Mouse (Mus musculus) neural tube, embryonic 13.5 days (tissue): ENCODE measurements around the gene Gm20662. TPM values are rescaled to one million over a fixed set of nuclear protein-coding genes. Genes with fewer than 3 reads are reported as not detected.
"Not testable (repeated sequence)": the region's sequence is repeated elsewhere in the genome, so short reads cannot be mapped to it uniquely, and the experiment has no call there.

Experiments used
- ATAC-seq: fragments of 200-750 bp; cut with Nextera tagmentation; 2 replicates; pipeline ENCODE4 v1.8.0; 2017; ENCODE audit warnings: low read depth, mild to moderate bottlenecking, moderate TSS enrichment, moderate library complexity
- H3K27ac ChIP-seq: fragments of 300-500 bp; sonication (generic); replicated peaks from 2 replicates; pipeline ENCODE4 v1.5.1; 2015; ENCODE audit warnings: moderate library complexity, mild to moderate bottlenecking, inconsistent platforms
- H3K27me3 ChIP-seq: fragments of 300-500 bp; sonication (generic); 2 replicates; pipeline ENCODE4 v1.6.1; 2015; ENCODE audit warnings: mild to moderate bottlenecking, inconsistent platforms
- H3K36me3 ChIP-seq: fragments of 300-500 bp; sonication (generic); 2 replicates; pipeline ENCODE4 v1.6.1; 2015; ENCODE audit warnings: mild to moderate bottlenecking, inconsistent platforms
- H3K4me1 ChIP-seq: fragments of 300-500 bp; sonication (generic); replicated peaks from 2 replicates; pipeline ENCODE4 v1.6.1; 2015; ENCODE audit warnings: inconsistent platforms
- H3K4me2 ChIP-seq: fragments of 300-500 bp; sonication (generic); 2 replicates; pipeline ENCODE4 v1.6.1; 2015; ENCODE audit warnings: inconsistent platforms, mild to moderate bottlenecking, moderate library complexity
- H3K4me3 ChIP-seq: fragments of 300-500 bp; sonication (generic); 2 replicates; pipeline ENCODE4 v1.5.1; 2015; ENCODE audit warnings: mild to moderate bottlenecking, inconsistent platforms
- H3K9ac ChIP-seq: fragments of 300-500 bp; sonication (generic); 2 replicates; pipeline ENCODE4 v1.6.1; 2015; ENCODE audit warnings: moderate library complexity, mild to moderate bottlenecking, inconsistent platforms
- H3K9me3 ChIP-seq: fragments of 300-500 bp; sonication (generic); 2 replicates; pipeline ENCODE4 v1.6.1; 2016; ENCODE audit warnings: inconsistent platforms
- WGBS: fragments of 180-500 bp; shearing (Covaris S2); methylation state at CpG from one replicate; pipeline ENCODE4 v1.1.7; 2015; 5-methylcytosine and 5-hydroxymethylcytosine counted together
- polyA plus RNA-seq: library from polyadenylated mRNA; unstranded; fragments of >200 nt; fragmentation: Nextera tagmentation; extraction: Ambion mirVana; gene quantifications from 2 replicates; pipeline ENCODE4 v1.2.1, GENCODE M21; 2015

Gene Gm20662
- polyA plus RNA-seq, 1 experiment from 2014 or later: not detected

DNA sequence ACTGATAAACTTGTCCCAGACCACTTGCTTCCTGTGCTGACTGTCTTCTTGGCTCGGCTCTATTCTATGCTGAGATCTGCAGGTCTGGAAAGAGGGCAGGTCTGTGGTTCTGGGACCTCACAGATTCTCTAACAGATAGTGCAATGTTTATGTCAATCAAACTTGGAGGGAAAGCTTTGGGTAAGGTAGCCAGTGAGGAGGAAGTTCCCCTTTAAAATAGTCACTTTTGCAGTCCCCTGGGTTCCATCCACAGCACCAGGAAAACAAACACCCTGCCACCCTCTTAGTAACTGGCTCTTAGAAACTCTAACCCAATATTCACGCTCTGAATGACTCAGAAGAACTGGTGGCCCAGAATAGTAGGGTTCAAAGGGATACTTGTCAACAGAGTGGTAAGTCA, 1.7 kb upstream of the Gm20662 start:
- no peak overlapping the region for H3K27ac ChIP-seq
- H3K36me3 ChIP-seq: no peaks in the 10 kb centered on the region
- no peaks in the 10 kb centered on the region for H3K9me3 ChIP-seq
- WGBS: 70% methylated on average over 2 of the region's 2 CpGs
- H3K4me3 ChIP-seq: no peak overlapping the region
- no peaks in the 10 kb centered on the region for H3K27me3 ChIP-seq
- no peak overlapping the region for H3K9ac ChIP-seq
- no peak overlapping the region for H3K4me2 ChIP-seq
- ATAC-seq: no peak
- H3K4me1 ChIP-seq: no peaks in the 10 kb centered on the region

- no peak for ATAC-seq
- no peaks in the 10 kb centered on the region for H3K9me3 ChIP-seq
- no peaks in the 10 kb centered on the region for H3K36me3 ChIP-seq
- H3K4me3 ChIP-seq: no peak overlapping the region
- no peak overlapping the region for H3K27ac ChIP-seq
- H3K4me2 ChIP-seq: no peak overlapping the region
- WGBS: 94% methylated on average over 21 of the region's 21 CpGs
- no peak overlapping the region for H3K9ac ChIP-seq
- no peaks in the 10 kb centered on the region for H3K27me3 ChIP-seq
- H3K4me1 ChIP-seq: no peaks in the 10 kb centered on the region
These were observed 636 bp upstream of the Gm20662 start for GRCm38 (mm10) chr9:107995513-107995912.

GRCm38 (mm10) chr9:108001922-108002770, 6.0 kb downstream of the Gm20662 start, which contains the start of gene Ip6k1:
Gene Ip6k1, plus strand, starts transcription at chr9:108002501.
- H3K4me2 ChIP-seq: peak within 1 kb of the TSS; percentile 90
- WGBS: under 1% methylated on average over 51 of the region's 51 CpGs
- peak; percentile 99 for ATAC-seq
- no peaks in the 10 kb centered on the region for H3K36me3 ChIP-seq
- H3K4me1 ChIP-seq: peaks cover 44% of the 10 kb centered on the region
- H3K9ac ChIP-seq: peak within 1 kb of the TSS; percentile 89
- no peaks in the 10 kb centered on the region for H3K9me3 ChIP-seq
- peak within 1 kb of the TSS; percentile 96 for H3K27ac ChIP-seq
- peak within 1 kb of the TSS; percentile 89 for H3K4me3 ChIP-seq
- H3K27me3 ChIP-seq: no peaks in the 10 kb centered on the region

DNA sequence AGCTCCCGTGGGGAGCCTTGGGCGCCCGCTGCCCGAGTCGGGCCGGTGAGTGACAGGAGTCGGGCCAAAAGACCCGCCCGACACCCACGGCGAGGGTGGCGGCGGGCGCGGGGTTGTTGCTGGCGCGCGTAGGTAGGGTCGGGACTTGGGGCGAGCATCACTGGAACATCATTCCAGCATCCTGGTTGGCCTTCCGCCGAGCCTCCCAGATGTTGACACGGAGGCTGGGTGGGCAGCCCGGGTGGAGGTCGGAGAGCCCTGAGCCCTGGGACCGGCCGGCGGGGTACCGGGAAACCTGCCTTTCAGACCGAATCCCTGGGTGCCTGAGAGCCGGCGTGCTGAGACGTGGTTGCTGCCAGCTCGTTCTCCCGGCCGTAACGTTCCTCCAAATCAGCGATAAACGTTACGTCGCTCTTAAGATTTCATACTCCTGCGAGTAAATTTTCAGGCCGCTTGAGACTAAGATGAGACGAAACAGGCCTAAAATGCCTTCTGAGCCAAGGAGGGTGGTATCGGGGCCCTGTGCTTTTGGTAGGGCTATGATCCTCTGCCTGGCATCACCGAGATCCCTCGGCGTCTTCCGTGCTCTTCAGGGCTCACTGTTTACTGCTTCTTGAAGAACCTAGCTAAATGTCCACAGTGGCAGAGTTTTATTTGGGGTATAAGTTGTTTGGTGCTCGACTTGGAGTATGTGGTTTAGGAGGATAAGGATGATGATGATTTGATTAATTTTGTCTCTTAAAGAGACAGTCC, 6.8 kb downstream of the Gm20662 start:
- peak overlapping the region; percentile 89 for H3K4me3 ChIP-seq
- H3K9ac ChIP-seq: peak overlapping the region; percentile 89
- no peaks in the 10 kb centered on the region for H3K9me3 ChIP-seq
- H3K4me1 ChIP-seq: peaks cover 47% of the 10 kb centered on the region
- H3K27ac ChIP-seq: peak overlapping the region; percentile 96
- no peaks in the 10 kb centered on the region for H3K27me3 ChIP-seq
- H3K36me3 ChIP-seq: no peaks in the 10 kb centered on the region
- peak overlapping the region; percentile 90 for H3K4me2 ChIP-seq
- peak; percentile 65 for ATAC-seq
- WGBS: under 1% methylated on average over 50 of the region's 50 CpGs

DNA sequence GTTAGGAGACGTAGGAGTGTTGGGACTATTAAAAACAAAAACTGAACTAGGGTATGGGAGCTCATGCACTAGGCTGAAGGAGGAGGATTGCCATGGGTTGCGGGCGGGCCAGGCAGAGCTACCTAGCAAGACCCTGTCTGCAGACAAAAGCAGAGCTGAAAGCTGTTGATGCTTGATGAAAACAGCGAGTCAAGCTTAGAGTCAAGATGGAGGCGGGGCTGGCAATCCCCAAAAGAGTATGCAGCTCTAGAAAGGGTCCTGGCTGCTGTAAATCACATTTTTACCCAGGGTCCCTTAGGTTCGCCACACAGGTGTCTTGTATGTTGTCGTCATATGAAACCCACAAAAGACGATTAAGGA, 7.4 kb downstream of the Gm20662 start:
- WGBS: 9% methylated on average over 8 of the region's 8 CpGs
- Histone ChIP-seq H3K4me2 (peak overlapping the region; percentile 90), H3K36me3 (no peaks in the 10 kb centered on the region), H3K4me1 (peaks cover 47% of the 10 kb centered on the region), H3K9me3 (no peaks in the 10 kb centered on the region), H3K9ac (peak overlapping the region; percentile 89), H3K27me3 (no peaks in the 10 kb centered on the region), H3K4me3 (peak overlapping the region; percentile 89), H3K27ac (peak overlapping the region; percentile 96)
- 0 out of 2 replicates have a peak, but pooled peaks have one; percentile 6 for ATAC-seq

GRCm38 (mm10) chr9:108008041-108008440, 11.9 kb downstream of the Gm20662 start:
- Histone ChIP-seq H3K36me3 (peaks cover 7% of the 10 kb centered on the region), H3K4me1 (peaks cover 40% of the 10 kb centered on the region), H3K4me2 (no peak overlapping the region), H3K9ac (no peak overlapping the region), H3K27ac (no peak overlapping the region), H3K9me3 (no peaks in the 10 kb centered on the region), H3K4me3 (no peak overlapping the region), H3K27me3 (no peaks in the 10 kb centered on the region)
- ATAC-seq: no peak
- WGBS: 92% methylated on average over 5 of the region's 5 CpGs

DNA sequence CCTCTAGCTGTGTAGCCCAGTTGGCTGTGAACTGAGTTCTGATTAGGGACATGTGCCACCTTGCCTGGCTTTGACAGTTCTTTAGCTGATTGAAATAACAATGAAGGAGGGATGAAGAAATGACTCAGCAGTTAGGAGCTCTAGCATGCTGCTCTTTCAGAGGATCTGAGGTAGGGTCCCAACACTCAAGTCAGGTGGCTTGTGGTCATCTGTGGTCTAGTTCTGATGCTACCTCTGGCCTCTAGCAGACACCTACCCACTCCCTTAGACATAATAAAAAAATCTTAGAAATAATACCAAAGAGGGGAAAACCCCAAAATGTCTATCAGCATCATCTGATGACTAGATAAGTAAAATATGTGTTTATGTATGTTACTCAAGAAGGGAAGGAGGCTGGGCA, 14.2 kb downstream of the Gm20662 start:
- Histone ChIP-seq H3K27me3 (no peaks in the 10 kb centered on the region), H3K4me3 (no peak overlapping the region), H3K4me2 (no peak overlapping the region), H3K9ac (no peak overlapping the region), H3K4me1 (peaks cover 19% of the 10 kb centered on the region), H3K36me3 (peaks cover 12% of the 10 kb centered on the region), H3K9me3 (no peaks in the 10 kb centered on the region), H3K27ac (no peak overlapping the region)
- ATAC-seq: no peak

DNA sequence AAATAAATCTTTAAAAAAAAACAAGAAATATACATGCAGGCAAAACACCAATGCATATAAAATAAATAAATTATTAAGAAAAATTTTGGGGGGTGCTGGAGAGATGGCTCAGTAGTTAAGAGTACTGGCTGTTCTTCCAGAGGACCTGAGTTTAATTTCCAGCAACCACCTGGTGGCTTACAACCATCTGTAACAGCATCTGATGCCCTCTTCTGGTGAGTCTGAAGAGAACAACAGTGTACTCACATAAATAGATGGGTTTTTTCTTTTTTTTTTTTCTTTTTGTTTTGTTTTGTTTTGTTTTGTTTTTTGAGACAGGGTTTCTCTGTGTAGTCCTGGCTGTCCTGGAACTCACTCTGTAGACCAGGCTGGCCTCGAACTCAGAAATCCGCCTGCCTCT, 17.4 kb downstream of the Gm20662 start:
- H3K27me3 ChIP-seq, H3K4me2 ChIP-seq, ATAC-seq, H3K27ac ChIP-seq, H3K9ac ChIP-seq, H3K9me3 ChIP-seq, H3K4me1 ChIP-seq, H3K4me3 ChIP-seq: not testable (repeated sequence)
- 98% methylated on average over 2 of the region's 2 CpGs for WGBS
- H3K36me3 ChIP-seq: peaks cover 21% of the 10 kb centered on the region

GRCm38 (mm10) chr9:108017127-108017526, 21.0 kb downstream of the Gm20662 start:
- WGBS: 77% methylated on average over 3 of the region's 3 CpGs
- peaks cover 21% of the 10 kb centered on the region for H3K36me3 ChIP-seq
- H3K9me3 ChIP-seq: no peaks in the 10 kb centered on the region
- no peak overlapping the region for H3K4me3 ChIP-seq
- no peaks in the 10 kb centered on the region for H3K27me3 ChIP-seq
- H3K27ac ChIP-seq: no peak overlapping the region
- no peaks in the 10 kb centered on the region for H3K4me1 ChIP-seq
- no peak overlapping the region for H3K4me2 ChIP-seq
- no peak for ATAC-seq
- no peak overlapping the region for H3K9ac ChIP-seq

DNA sequence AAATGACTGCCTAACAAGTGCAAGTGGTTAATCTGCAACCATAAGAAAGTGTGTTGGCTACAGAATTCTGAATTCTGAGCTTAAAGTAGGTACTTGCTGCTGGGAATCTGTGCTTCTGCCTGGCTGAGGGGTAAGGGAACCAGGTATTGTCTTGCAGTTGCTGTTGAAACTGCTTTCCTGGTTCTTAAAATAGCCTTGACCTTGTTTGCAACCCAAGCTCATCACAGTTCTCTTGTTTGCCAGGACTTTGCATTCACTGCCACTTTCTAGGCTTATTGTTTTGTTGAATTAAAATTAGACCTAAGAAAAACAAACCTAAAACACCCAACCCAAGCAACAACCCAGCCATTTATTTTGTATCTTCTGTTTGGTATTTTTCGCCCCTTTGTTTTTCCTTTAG, 24.6 kb downstream of the Gm20662 start:
- H3K9ac ChIP-seq: no peak overlapping the region
- H3K4me1 ChIP-seq: no peaks in the 10 kb centered on the region
- no peak overlapping the region for H3K4me3 ChIP-seq
- peaks cover 25% of the 10 kb centered on the region for H3K36me3 ChIP-seq
- no peaks in the 10 kb centered on the region for H3K9me3 ChIP-seq
- 95% methylated on average over 1 of the region's 1 CpGs for WGBS
- no peak for ATAC-seq
- no peak overlapping the region for H3K4me2 ChIP-seq
- no peaks in the 10 kb centered on the region for H3K27me3 ChIP-seq
- H3K27ac ChIP-seq: no peak overlapping the region

GRCm38 (mm10) chr9:108023216-108023615, 27.1 kb downstream of the Gm20662 start:
- WGBS: 94% methylated on average over 3 of the region's 3 CpGs

DNA sequence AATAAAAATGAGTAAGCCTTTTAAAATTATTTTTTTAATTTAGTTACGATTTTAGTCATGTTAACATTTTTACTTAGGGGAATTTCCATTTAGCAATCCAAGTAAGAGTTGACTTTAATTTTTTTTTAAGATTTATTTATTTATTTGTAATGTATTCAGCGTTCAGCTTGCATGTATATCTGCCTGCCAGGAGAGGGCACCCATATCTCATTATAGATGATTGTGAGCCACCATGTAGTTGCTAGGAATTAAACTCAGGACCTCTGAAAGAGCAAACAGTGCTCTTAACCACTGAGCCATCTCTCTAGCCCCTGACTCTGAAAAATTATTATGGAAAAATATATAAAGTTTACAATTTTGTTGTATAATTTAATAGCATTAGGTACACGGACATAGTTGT, 30.4 kb downstream of the Gm20662 start:
- H3K27me3 ChIP-seq: no peaks in the 10 kb centered on the region
- H3K36me3 ChIP-seq: peaks cover 57% of the 10 kb centered on the region
- no peak for ATAC-seq
- no peak overlapping the region for H3K4me2 ChIP-seq
- no peaks in the 10 kb centered on the region for H3K9me3 ChIP-seq
- H3K9ac ChIP-seq: no peak overlapping the region
- no peak overlapping the region for H3K4me3 ChIP-seq
- H3K4me1 ChIP-seq: no peaks in the 10 kb centered on the region
- WGBS: 88% methylated on average over 3 of the region's 3 CpGs
- no peak overlapping the region for H3K27ac ChIP-seq

More at GRCm38 (mm10) chr9:108023216-108023615, 27.1 kb downstream of the Gm20662 start:
- Histone ChIP-seq H3K4me2 (no peak overlapping the region), H3K27me3 (no peaks in the 10 kb centered on the region), H3K9ac (no peak overlapping the region), H3K4me3 (no peak overlapping the region), H3K27ac (no peak overlapping the region), H3K9me3 (no peaks in the 10 kb centered on the region), H3K4me1 (no peaks in the 10 kb centered on the region), H3K36me3 (peaks cover 42% of the 10 kb centered on the region)
- no peak for ATAC-seq
